Mouse (Mus musculus) midbrain, embryonic 10.5 days (tissue): ENCODE data around the gene Slfn14. TPM values are rescaled to one million over a fixed set of nuclear protein-coding genes. Genes with fewer than 3 reads are reported as not detected.

Source experiments
- DNase-seq: peaks from one replicate; pipeline ENCODE4 v3.0.0-alpha.2; 2017; ENCODE audit warnings: low spot score
- H3K27ac ChIP-seq: fragments of 300-500 bp; sonication (generic); replicated peaks from 2 replicates; pipeline ENCODE4 v1.5.1; 2016; ENCODE audit warnings: mild to moderate bottlenecking
- H3K27me3 ChIP-seq: fragments of 300-500 bp; sonication (generic); 2 replicates; pipeline ENCODE4 v1.6.1; 2016; ENCODE audit warnings: low read depth, mild to moderate bottlenecking; ENCODE audit not compliant: poor library complexity, severe bottlenecking
- H3K36me3 ChIP-seq: fragments of 300-500 bp; sonication (generic); 2 replicates; pipeline ENCODE4 v1.6.1; 2016; ENCODE audit warnings: mild to moderate bottlenecking, moderate library complexity
- H3K4me1 ChIP-seq: fragments of 300-500 bp; sonication (generic); 2 replicates; pipeline ENCODE4 v1.6.1; 2016
- H3K4me3 ChIP-seq: fragments of 300-500 bp; sonication (generic); 2 replicates; pipeline ENCODE4 v1.5.1; 2016; ENCODE audit warnings: mild to moderate bottlenecking, moderate library complexity
- H3K9me3 ChIP-seq: fragments of 300-500 bp; sonication (generic); replicated peaks from 2 replicates; pipeline ENCODE4 v1.6.1; 2016; ENCODE audit warnings: mild to moderate bottlenecking
- WGBS: fragments of 180-500 bp; shearing (Covaris S2); methylation state at CpG from one replicate; pipeline ENCODE4 v1.1.7; 2016; 5-methylcytosine and 5-hydroxymethylcytosine counted together
- polyA plus RNA-seq: library from polyadenylated mRNA; unstranded; fragments of >200 nt; fragmentation: Nextera tagmentation; extraction: Ambion mirVana; gene quantifications from 2 replicates; pipeline ENCODE4 v1.2.1, GENCODE M21; 2016

Slfn14 gene
- polyA plus RNA-seq, 1 experiment from 2014 or later: 0.12 TPM

- no peaks in the 10 kb centered on the region for H3K36me3 ChIP-seq
- H3K4me3 ChIP-seq: no peak overlapping the region
- no peaks in the 10 kb centered on the region for H3K27me3 ChIP-seq
- H3K4me1 ChIP-seq: no peaks in the 10 kb centered on the region
- no peaks in the 10 kb centered on the region for H3K9me3 ChIP-seq
- H3K27ac ChIP-seq: no peak overlapping the region
- no peak for DNase-seq
- 90% methylated on average over 9 of the region's 9 CpGs for WGBS
Observed at GRCm38 (mm10) chr11:83225371-83225960, 61.1 kb downstream of the Slfn14 start.

Other genes starting within 250 kb of the Slfn14 start
- gene Slfn2, start 221.6 kb downstream of the Slfn14 start, polyA plus RNA-seq: 0.85 and 1.6 TPM in 2 replicates
- gene Slfn1, start 169.9 kb downstream of the Slfn14 start, polyA plus RNA-seq: not detected in 2 replicates
- not detected in 2 replicates for gene Slfn4, start 111.5 kb downstream of the Slfn14 start, polyA plus RNA-seq
- 0.33 and 0.41 TPM in 2 replicates for gene Slfn3, start 95.4 kb downstream of the Slfn14 start, polyA plus RNA-seq
- gene Ap2b1, start 12.3 kb upstream of the Slfn14 start, polyA plus RNA-seq: 73.5 and 89.6 TPM in 2 replicates
- 17.0 and 18.0 TPM in 2 replicates for gene Pex12, start 15.9 kb upstream of the Slfn14 start, polyA plus RNA-seq
- 3.9 and 6.5 TPM in 2 replicates for gene Rasl10b, start 122.4 kb upstream of the Slfn14 start, polyA plus RNA-seq
- gene Gas2l2, start 142.7 kb upstream of the Slfn14 start, polyA plus RNA-seq: 0.09 TPM in 1 of 2 replicates, not detected in the other
- gene 1700020L24Rik, start 151.0 kb upstream of the Slfn14 start, polyA plus RNA-seq: 0.54 TPM in 1 of 2 replicates, not detected in the other
- 1.2 and 1.6 TPM in 2 replicates for gene Mmp28, start 176.3 kb upstream of the Slfn14 start, polyA plus RNA-seq
- 11.2 and 12.6 TPM in 2 replicates for gene Taf15, start 186.4 kb upstream of the Slfn14 start, polyA plus RNA-seq
- gene Heatr9, start 235.4 kb upstream of the Slfn14 start, polyA plus RNA-seq: not detected in 2 replicates
- not detected in 2 replicates for gene Ccl5, start 243.8 kb upstream of the Slfn14 start, polyA plus RNA-seq